Mouse (Mus musculus) embryonic facial prominence, embryonic 14.5 days (tissue): ENCODE data around the gene Thg1l. TPM values are rescaled to one million over a fixed set of nuclear protein-coding genes. Genes with fewer than 3 reads are reported as not detected.

Experiments
- ATAC-seq: fragments of 200-750 bp; cut with Nextera tagmentation; 2 replicates; pipeline ENCODE4 v1.8.0; 2017; ENCODE audit warnings: low read depth, moderate number of reproducible peaks, moderate TSS enrichment
- DNase-seq: peaks from one replicate; pipeline ENCODE4 v3.0.0-alpha.2; 2015; ENCODE audit warnings: low spot score
- H3K27ac ChIP-seq: fragments of 300-500 bp; sonication (generic); replicated peaks from 2 replicates; pipeline ENCODE4 v1.5.1; 2014; ENCODE audit warnings: low read depth, mild to moderate bottlenecking, low read length, moderate library complexity
- H3K27me3 ChIP-seq: fragments of 300-500 bp; sonication (generic); replicated peaks from 2 replicates; pipeline ENCODE4 v1.6.1; 2014; ENCODE audit warnings: low read length; ENCODE audit not compliant: control insufficient read depth, insufficient read depth
- H3K36me3 ChIP-seq: fragments of 300-500 bp; sonication (generic); 2 replicates; pipeline ENCODE4 v1.6.1; 2014; ENCODE audit warnings: low read length, mixed read lengths; ENCODE audit not compliant: control insufficient read depth, insufficient read depth
- H3K4me1 ChIP-seq: fragments of 300-500 bp; sonication (generic); 2 replicates; pipeline ENCODE4 v1.6.1; 2014; ENCODE audit warnings: antibody characterized with exemption, low read length; ENCODE audit not compliant: control insufficient read depth, insufficient read depth
- H3K4me2 ChIP-seq: fragments of 300-500 bp; sonication (generic); 2 replicates; pipeline ENCODE4 v1.6.1; 2014; ENCODE audit warnings: low read depth, mild to moderate bottlenecking, low read length, moderate library complexity, mixed read lengths
- H3K4me3 ChIP-seq: fragments of 300-500 bp; sonication (generic); 2 replicates; pipeline ENCODE4 v1.5.1; 2014; ENCODE audit warnings: low read depth, mild to moderate bottlenecking, low read length
- H3K9ac ChIP-seq: fragments of 300-500 bp; sonication (generic); 2 replicates; pipeline ENCODE4 v1.6.1; 2014; ENCODE audit warnings: low read depth, mild to moderate bottlenecking, low read length, moderate library complexity, mixed read lengths
- H3K9me3 ChIP-seq: fragments of 300-500 bp; sonication (generic); 2 replicates; pipeline ENCODE4 v1.6.1; 2016; ENCODE audit warnings: low read length; ENCODE audit not compliant: control insufficient read depth
- WGBS: fragments of 180-500 bp; shearing (Covaris S2); extraction: QIAGEN DNeasy Blood & Tissue Kit; methylation state at CpG from one replicate; pipeline ENCODE4 v1.1.7; 2014; 5-methylcytosine and 5-hydroxymethylcytosine counted together
- polyA plus RNA-seq: library from polyadenylated mRNA; unstranded; fragments of >200 nt; fragmentation: Nextera tagmentation; extraction: Ambion mirVana; gene quantifications from 2 replicates; pipeline ENCODE4 v1.2.1, GENCODE M21; 2014

Thg1l gene
- polyA plus RNA-seq, 1 experiment from 2014 or later, result 9.6 TPM

GRCm38 (mm10) chr11:45906109-45906786, 49.0 kb downstream of the Thg1l start:
- Histone ChIP-seq H3K27ac (no peak overlapping the region), H3K4me2 (no peak overlapping the region), H3K9ac (no peak overlapping the region), H3K27me3 (no peaks in the 10 kb centered on the region), H3K9me3 (no peaks in the 10 kb centered on the region), H3K4me1 (no peaks in the 10 kb centered on the region), H3K4me3 (no peak overlapping the region), H3K36me3 (peaks cover 77% of the 10 kb centered on the region)
- ATAC-seq (no peak), DNase-seq (no peak)
- WGBS, result 90% methylated on average over 8 of the region's 8 CpGs

- DNase-seq, result peak; percentile 54
- no peak for ATAC-seq
- H3K36me3 ChIP-seq, result peaks cover 71% of the 10 kb centered on the region
- no peak overlapping the region for H3K27ac ChIP-seq
- no peaks in the 10 kb centered on the region for H3K9me3 ChIP-seq
- H3K9ac ChIP-seq, result no peak overlapping the region
- H3K27me3 ChIP-seq, result no peaks in the 10 kb centered on the region
- WGBS, result 67% methylated on average over 11 of the region's 11 CpGs
- no peaks in the 10 kb centered on the region for H3K4me1 ChIP-seq
- no peak overlapping the region for H3K4me2 ChIP-seq
- H3K4me3 ChIP-seq, result no peak overlapping the region
These were observed 54.9 kb downstream of the Thg1l start for GRCm38 (mm10) chr11:45900233-45901015.

- DNase-seq (no peak), ATAC-seq (no peak)
- no peaks in the 10 kb centered on the region for H3K4me1 ChIP-seq
- no peaks in the 10 kb centered on the region for H3K9me3 ChIP-seq
- no peak overlapping the region for H3K4me2 ChIP-seq
- peaks cover 81% of the 10 kb centered on the region for H3K36me3 ChIP-seq
- H3K27ac ChIP-seq, result no peak overlapping the region
- H3K4me3 ChIP-seq, result no peak overlapping the region
- H3K27me3 ChIP-seq, result no peaks in the 10 kb centered on the region
- no peak overlapping the region for H3K9ac ChIP-seq
- WGBS, result 91% methylated on average over 2 of the region's 2 CpGs
These were observed 57.9 kb downstream of the Thg1l start for GRCm38 (mm10) chr11:45897392-45897791.

Other genes with a start within 250 kb of the Thg1l start
- gene Clint1, start 103.4 kb downstream of the Thg1l start, polyA plus RNA-seq, result 79.1 and 81.0 TPM in 2 replicates
- 8.3 TPM in 2 replicates for gene Lsm11, start 10.6 kb downstream of the Thg1l start, polyA plus RNA-seq
- gene Sox30, start 24.8 kb upstream of the Thg1l start, polyA plus RNA-seq, result 0.21 and 0.24 TPM in 2 replicates
- 4.1 and 6.8 TPM in 2 replicates for gene Gm12166, start 96.8 kb upstream of the Thg1l start, polyA plus RNA-seq
- gene Adam19, start 100.5 kb upstream of the Thg1l start, polyA plus RNA-seq, result 15.2 and 17.6 TPM in 2 replicates
- gene Nipal4, start 211.0 kb upstream of the Thg1l start, polyA plus RNA-seq, result 1.8 and 2.1 TPM in 2 replicates